Mouse (Mus musculus) liver (tissue): Measurements from ENCODE around the gene Slc16a10.
A peak's percentile ranks its signal among the peaks of the same experiment; 100 is the strongest.

Experiments used
- DNase-seq: peaks from one replicate; pipeline ENCODE4 v3.0.0-alpha.2; 2020; ENCODE audit warnings: mixed read lengths

Slc16a10 gene

DNA sequence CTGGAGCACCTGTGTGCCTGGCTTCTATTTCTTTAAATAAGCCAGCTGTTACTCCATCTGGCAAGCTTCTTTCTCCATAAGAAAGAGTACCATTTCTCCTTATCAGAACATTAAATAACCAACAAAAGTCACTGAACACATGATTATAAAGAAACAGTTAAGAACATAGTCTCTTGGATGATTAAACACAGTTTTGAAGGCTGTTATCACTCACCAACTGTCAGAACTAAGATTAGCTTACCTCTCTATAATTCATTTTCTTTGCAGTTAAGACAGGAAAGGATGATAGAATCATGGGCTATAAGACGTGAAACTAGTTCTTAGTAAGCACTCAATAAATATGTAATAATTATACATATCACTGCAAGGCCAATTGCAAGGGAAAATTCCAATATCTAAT lies 36.9 kb downstream of the Slc16a10 start:
- DNase-seq = no peak

DNA sequence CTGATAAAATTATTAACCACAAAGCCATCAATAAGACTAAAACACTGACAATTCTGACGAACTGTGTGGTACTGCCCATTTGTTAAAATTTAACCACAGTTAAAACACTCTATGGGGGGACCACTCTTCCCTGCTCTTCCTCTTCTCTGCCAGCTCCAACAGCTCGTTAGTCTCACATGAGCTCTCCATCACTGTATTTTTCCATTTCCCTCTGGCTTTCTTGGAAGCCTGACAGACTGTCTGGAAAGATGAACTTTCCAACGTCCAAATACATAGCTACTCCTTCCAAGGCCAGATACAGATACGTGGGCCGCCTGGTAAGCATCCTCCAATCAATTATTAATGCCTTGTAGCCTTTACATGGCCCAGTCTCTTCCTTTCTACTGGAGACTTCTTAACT lies 38.3 kb downstream of the Slc16a10 start:
- DNase-seq = no peak

GRCm38 (mm10) chr10:40102986-40103385 lies 39.1 kb downstream of the Slc16a10 start:
- DNase-seq = no peak

GRCm38 (mm10) chr10:40102166-40102565 lies 39.9 kb downstream of the Slc16a10 start:
- no peak for DNase-seq

- no peak for DNase-seq
Measured at GRCm38 (mm10) chr10:40098441-40098840, 43.6 kb downstream of the Slc16a10 start.

GRCm38 (mm10) chr10:40097519-40097918 lies 44.5 kb downstream of the Slc16a10 start:
- no peak for DNase-seq

DNA sequence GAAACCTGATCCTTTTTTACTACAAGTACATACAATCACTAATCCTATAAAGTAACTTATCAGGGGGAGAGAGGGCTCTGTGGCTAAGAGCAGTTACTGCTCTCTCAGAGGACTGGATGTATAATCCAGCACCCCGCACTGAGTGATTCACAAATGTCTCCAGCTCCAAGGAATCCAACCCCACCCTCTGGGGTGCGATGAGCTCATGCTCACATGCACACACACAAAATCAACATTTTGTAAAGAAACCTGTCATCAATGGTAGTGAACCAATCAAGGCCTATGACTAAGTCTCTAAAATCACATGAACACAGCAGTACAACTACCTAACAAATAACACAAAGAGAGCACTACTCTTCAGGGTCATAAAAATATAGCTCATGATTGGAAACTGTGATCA lies 47.3 kb downstream of the Slc16a10 start:
- DNase-seq = no peak

- DNase-seq = no peak
Measured at GRCm38 (mm10) chr10:40093526-40093925, 48.5 kb downstream of the Slc16a10 start.

- DNase-seq = no peak
Measured at GRCm38 (mm10) chr10:40091455-40091854, 50.6 kb downstream of the Slc16a10 start.

- DNase-seq = no peak
Measured at GRCm38 (mm10) chr10:40090504-40091428, 51.3 kb downstream of the Slc16a10 start.

DNA sequence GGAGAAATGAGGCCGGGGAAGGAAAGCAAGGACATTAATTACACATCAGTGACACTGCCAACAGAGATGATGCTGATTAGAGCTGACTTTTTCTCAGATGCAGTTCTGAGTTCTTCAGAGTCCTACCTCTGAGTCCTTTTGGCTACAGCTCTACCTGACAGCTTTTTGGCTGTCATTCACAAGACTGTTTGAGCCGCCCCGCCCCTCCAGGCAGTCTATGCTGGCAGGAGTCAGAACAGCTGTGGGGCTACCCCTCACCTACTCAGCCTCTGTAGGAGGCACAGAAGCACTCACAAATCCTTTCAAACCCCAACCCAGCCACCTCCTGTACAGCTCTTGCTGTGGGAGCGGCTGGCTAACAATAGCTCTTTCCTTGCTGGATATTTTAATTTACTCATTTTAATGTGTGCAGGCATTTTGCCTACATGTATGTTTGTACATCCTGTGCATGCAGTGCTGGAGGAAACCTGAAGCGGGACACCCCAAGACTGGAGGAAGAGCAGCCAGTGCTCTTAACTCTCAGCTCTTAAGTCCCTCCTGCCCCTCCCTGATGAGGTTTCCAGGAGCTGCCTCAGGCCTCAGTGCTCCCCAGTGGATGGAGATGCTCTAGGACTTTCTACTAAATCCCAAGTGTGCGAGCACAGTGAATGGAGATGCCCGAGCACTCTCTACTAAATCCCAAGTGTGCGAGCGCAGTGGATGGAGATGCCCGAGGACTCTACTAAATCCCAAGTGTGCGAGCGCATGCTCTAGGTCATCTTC lies 57.5 kb downstream of the Slc16a10 start:
- no peak for DNase-seq

DNA sequence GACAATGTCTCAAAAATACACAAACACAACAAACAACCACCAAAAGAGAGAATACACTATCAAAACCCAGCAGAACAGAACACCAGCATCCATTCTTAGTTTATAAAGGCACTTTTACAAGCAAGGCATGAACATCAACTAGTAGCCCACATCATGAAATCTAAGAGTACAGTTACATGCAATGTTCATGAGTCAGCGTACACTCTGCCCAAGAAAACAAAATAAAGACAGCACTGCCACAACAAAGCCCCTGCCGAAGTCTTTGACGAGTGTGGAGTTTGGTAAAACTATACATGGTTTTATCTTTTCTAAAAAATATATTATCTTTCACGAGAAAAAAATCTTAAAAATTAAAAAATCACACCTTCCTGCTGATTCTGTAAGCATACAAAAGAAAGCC lies 58.5 kb downstream of the Slc16a10 start:
- no peak for DNase-seq

DNA sequence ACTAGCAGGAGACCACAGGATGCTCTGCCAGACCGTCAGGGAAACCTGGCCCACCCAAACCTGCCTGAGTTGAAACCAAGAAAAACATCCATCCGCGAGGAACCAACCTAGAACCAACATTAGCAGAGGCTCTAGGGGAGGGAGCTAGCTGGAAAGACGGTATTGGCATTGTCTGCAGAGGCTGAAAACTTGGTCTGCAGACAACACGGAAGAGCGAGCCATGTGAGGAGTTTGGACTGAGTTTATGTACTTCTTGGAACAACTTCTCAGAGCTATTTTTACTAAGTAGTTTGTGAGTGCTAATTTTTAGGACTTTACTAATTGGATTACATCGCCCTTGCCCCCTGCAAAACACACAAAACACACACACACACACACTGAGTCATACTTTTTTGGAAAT lies 59.4 kb downstream of the Slc16a10 start:
- DNase-seq = no peak

- no peak for DNase-seq
Measured at GRCm38 (mm10) chr10:40080533-40080932, 61.5 kb downstream of the Slc16a10 start.

- no peak for DNase-seq
Measured at GRCm38 (mm10) chr10:40079256-40079655, 62.8 kb downstream of the Slc16a10 start.

GRCm38 (mm10) chr10:40077960-40078353 lies 64.1 kb downstream of the Slc16a10 start:
- DNase-seq = no peak

GRCm38 (mm10) chr10:40077346-40077959 lies 64.6 kb downstream of the Slc16a10 start:
- DNase-seq = peak; percentile 47

- DNase-seq = no peak
Measured at GRCm38 (mm10) chr10:40073608-40074007, 68.5 kb downstream of the Slc16a10 start.

DNA sequence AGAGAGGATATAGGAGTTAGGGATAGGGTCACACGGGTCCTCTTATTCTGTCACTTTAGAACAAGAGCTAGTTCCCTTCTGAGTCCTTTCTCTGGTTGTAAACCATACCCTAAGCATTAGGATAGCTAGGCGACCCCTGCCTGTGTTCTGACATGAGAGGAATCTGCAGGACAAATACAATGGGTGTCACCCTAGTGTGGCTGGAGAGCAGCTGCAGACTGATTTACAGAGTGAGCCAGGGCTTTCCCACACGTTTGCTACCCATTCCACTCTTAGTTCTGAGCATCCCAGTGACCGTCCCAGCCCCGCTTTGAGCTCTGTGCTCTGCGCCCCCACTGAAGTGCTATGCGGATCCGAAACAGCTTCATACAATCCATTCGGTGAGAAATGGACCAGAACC lies 71.4 kb downstream of the Slc16a10 start:
- DNase-seq = no peak

GRCm38 (mm10) chr10:40069270-40069669 lies 72.8 kb downstream of the Slc16a10 start:
- no peak for DNase-seq

DNA sequence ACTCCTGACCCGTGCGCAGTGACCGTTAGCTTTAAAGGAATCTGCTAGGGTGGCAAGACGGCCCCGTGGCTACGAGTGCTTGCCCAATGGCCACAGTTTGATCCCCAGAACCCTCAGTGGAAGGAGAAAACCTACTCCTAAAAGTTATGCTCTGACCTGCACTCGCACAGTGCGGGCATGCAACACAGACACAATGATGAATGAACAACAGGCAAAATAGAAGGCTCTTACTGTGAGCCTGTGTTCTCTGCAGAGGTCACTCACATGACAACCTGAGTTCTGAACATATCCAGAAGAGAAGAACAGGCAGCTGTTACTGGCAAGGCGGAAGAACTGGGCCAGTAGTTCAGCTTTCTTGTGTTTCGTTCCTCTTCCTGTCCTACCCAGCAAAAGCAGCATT lies 73.5 kb downstream of the Slc16a10 start:
- no peak for DNase-seq

DNA sequence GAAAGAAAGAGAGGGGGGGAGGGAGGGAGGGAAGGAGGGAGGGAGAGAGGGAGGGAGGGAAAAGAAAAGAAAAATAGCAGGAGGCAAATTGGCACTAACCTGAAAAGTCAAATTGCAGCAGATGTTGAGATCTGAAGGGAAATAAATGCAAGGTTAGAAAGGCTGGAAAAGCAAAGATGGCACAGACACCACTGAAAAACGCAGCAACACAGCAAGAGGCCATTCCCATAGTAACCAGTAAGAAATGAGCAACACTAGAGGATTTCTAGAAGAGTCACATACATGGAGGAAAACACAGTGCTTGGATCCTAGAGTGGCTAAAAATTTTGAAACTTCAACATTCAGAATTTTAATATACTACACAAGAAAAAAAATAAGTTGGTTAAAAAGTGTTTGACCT lies 74.5 kb downstream of the Slc16a10 start:
- DNase-seq = no peak

DNA sequence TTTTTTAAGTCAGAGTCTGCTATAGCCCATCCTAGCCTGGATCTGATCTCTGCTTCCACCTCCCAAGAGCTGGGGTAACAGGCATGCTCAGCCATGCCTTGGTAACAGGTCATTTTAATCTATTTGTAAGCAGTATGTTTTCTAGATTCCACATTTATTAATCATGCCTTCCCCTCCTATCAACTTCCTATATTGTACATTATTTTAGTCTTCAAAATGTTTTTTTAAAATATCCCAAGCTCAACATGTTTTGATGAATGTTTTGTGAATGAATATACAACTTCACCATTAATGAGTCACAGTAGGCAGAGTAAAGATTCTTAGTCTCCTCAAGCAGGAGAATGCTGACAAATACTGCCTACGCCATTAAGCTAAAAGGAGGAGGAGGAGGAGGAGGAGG lies 75.0 kb downstream of the Slc16a10 start:
- no peak for DNase-seq

- DNase-seq = no peak
Measured at GRCm38 (mm10) chr10:40065357-40065756, 76.7 kb downstream of the Slc16a10 start.
